Mouse (Mus musculus): Measurements from ENCODE around the gene Bahcc1.
A peak's percentile ranks its signal among the peaks of the same experiment; 100 is the strongest.

Bahcc1 gene

GRCm38 (mm10) chr11:120242726-120243530, 10.2 kb downstream of the Bahcc1 start:
- no peak for DNase-seq (ENCODE audit: low spot score)

DNA sequence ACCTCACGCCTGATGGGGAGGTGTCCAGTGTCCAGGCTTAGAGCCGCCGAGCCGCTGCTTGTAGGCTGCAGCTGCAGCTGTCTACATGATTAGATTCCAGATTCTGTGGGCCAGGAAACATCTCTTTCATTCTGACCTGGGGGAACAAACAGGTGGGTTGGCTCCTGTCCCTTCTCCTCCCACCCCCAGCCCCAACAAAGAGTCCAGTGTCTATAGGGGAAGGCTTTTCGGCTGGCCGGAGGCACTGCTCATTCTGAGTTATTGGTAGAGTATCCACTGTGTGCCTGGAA, 10.7 kb downstream of the Bahcc1 start:
- no peak for DNase-seq (ENCODE audit: low spot score)

DNA sequence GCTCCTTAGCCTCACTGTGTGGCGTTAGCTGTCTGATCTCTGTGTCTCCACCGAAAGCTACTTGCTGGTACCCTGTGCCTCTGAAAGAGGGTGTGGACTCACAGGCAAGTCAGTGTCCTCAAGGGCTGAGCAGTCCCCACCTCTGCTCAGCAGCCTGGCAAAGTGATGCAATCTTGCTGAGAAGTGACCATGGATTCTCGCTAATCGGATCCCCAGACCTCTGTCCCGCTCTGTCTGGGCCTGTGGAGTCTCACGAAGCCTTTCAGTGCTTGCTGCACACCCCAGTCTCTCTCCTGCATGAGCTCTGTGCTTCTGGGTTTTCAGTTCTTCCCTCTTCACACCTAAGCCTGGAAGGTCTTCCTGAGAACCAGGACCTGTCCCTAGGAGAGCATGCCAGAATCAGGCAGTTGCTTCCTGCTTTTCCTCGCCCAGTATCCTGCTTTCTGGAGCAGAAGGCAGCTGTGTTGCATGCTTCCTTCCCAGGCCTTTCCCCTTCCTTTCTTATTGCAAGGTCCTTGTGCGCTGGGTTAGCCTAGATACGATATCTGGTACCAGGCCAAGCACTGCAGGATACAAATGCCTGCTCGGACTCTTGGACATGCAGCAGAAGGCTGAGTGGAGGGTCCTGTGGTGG, 15.5 kb downstream of the Bahcc1 start:
- DNase-seq (ENCODE audit: low spot score): no peak

GRCm38 (mm10) chr11:120248899-120249298, 16.2 kb downstream of the Bahcc1 start:
- DNase-seq (ENCODE audit: low spot score): no peak

DNA sequence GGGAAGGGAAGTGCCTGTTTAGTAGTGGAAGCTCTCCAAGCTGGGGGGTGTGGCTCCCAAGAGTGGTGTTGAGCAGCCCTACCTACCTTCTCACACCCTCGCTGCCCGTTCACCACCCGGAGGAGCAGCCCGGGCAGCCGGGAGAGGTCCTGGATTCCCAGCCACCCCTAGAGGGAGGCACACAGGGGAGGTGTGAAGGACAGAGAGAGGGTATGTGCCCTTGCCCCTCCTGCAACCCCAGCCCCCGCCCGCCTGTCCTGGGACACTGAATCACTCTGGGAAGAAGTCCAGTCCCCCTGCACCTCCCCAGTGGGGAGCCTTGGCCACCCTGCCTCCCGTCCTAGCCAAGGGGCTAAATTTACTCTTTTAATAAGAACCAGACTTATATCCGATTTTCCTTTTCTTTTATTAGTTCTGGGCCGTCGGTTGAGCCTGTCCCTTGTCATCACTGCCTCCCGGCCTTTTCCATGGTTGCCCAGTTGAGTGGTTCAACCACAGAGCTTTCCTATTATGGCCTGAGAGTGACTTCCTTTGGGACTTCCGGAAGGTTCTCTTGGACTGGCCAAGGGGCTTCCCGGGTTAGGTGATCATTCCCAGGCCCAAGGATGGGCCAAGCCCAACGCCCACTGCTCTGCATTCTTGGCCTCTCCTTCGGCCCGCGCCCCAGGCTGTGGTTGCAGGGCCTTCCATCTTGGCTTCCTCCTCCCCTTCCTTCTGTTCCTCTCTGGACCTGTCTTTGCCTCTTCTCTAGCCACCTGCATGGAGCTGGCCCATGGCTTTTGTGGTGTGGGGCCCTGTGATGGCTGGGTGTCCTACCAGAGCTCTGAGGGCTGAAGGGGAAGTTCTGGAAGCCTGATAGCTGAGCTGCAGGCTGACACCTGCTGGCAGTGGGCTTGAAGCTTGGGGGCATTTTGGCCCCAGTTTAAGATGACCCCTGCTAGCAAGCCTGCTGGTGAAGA, 18.5 kb downstream of the Bahcc1 start:
- no peak for DNase-seq (ENCODE audit: low spot score)

DNA sequence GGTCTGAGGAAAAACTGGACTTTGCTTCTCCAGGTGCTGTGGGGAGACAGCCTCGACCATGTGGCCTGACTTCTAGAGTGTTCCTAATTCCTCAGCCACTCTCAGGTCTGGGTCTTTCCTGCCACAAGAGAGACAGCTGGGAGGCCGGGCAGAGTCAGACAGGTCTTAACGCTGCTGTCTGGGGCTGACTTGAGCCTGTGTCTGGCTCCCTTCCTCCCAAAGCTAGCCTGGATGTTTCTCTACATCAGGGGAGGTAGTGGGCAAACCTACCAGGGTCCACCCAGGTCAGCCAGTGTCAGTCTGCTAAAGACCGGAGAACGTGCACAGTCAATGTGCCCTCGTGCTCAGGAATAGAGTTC, 19.2 kb downstream of the Bahcc1 start:
- no peak for DNase-seq (ENCODE audit: low spot score)

DNA sequence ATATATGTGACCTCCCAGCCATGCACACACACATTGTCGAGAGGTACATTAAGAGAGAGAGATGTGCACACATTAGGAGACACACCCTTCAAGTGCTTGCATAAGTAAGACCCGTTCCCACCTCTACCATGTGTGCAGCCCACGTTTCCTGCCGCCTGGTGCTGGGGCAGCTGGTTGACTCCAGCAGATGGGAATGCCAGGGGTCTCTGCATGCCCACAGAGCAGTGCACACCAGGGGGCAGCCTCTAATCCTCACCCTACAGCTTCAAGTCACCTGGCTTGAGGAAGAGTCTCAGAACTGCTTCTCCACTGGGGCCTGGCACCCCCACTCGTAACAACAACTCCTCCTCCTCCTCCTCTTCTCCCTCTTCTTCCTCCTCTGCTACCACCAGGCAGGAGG, 19.7 kb downstream of the Bahcc1 start:
- no peak for DNase-seq (ENCODE audit: low spot score)

GRCm38 (mm10) chr11:120252843-120253645, 20.3 kb downstream of the Bahcc1 start:
- no peak for DNase-seq (ENCODE audit: low spot score)

DNA sequence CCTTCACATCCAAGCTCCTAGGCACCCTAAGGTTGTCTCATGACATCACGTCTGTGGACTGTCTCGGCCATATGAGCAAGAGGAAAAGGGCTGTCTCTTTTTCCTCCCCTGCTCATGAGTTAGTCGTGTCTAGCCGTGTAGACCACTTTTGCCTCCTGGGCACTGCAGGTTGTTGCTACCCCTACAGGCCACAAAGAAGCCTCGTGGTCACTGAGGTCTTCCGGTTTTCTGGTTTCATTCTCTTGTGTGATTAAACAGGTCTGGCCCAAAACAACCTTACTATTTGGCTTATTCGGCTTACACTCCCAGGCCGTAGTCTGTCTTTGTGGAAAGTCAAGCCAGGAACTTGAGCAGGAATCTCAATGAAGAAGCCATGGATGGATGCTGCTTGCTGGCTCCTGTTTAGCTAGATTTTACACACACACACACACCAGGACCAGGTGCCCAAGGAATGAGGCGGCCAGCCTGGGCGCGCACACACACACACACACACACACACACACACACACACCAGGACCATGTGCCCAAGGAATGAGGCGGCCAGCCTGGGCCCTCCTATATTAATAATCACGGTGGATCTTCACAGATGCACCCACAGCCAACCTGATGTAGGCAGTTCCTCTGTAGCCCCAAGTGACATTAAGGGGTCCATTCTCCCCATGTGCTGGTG, 21.0 kb downstream of the Bahcc1 start:
- no peak for DNase-seq (ENCODE audit: low spot score)

- DNase-seq (ENCODE audit: low spot score): no peak
Observed at GRCm38 (mm10) chr11:120254420-120254819, 21.7 kb downstream of the Bahcc1 start.

GRCm38 (mm10) chr11:120255038-120255437, 22.3 kb downstream of the Bahcc1 start:
- peak; percentile 70 for DNase-seq (ENCODE audit: low spot score)

- no peak for DNase-seq (ENCODE audit: low spot score)
Observed at GRCm38 (mm10) chr11:120255499-120255898, 22.8 kb downstream of the Bahcc1 start.

GRCm38 (mm10) chr11:120256108-120256507, 23.4 kb downstream of the Bahcc1 start:
- DNase-seq (ENCODE audit: low spot score): no peak

- no peak for DNase-seq (ENCODE audit: low spot score)
Observed at GRCm38 (mm10) chr11:120256543-120256942, 23.8 kb downstream of the Bahcc1 start.

- DNase-seq (ENCODE audit: low spot score): no peak
Observed at GRCm38 (mm10) chr11:120256981-120257820, 24.5 kb downstream of the Bahcc1 start.

GRCm38 (mm10) chr11:120257911-120258310, 25.2 kb downstream of the Bahcc1 start:
- DNase-seq (ENCODE audit: low spot score): no peak

GRCm38 (mm10) chr11:120258896-120259689, 26.3 kb downstream of the Bahcc1 start:
- DNase-seq (ENCODE audit: low spot score): no peak

- no peak for DNase-seq (ENCODE audit: low spot score)
Observed at GRCm38 (mm10) chr11:120259792-120260768, 27.3 kb downstream of the Bahcc1 start.

Measured in testis, postnatal 14 days (tissue).